Mouse (Mus musculus) midbrain, embryonic 14.5 days (tissue): ENCODE data around the gene Olfr1277. TPM values are rescaled to one million over a fixed set of nuclear protein-coding genes. Genes with fewer than 3 reads are reported as not detected.

Source experiments
- ATAC-seq: fragments of 200-750 bp; cut with Nextera tagmentation; 2 replicates; pipeline ENCODE4 v1.8.0; 2017; ENCODE audit warnings: moderate number of reproducible peaks, moderate library complexity; ENCODE audit not compliant: low FRiP score, low TSS enrichment
- DNase-seq: peaks from one replicate; pipeline ENCODE4 v3.0.0-alpha.2; 2015
- H3K27ac ChIP-seq: fragments of 300-500 bp; sonication (generic); replicated peaks from 2 replicates; pipeline ENCODE4 v1.5.1; 2014; ENCODE audit warnings: mild to moderate bottlenecking, low read depth, low read length, moderate library complexity
- H3K27me3 ChIP-seq: fragments of 300-500 bp; sonication (generic); 2 replicates; pipeline ENCODE4 v1.6.1; 2014; ENCODE audit warnings: low read length, control low read depth, mixed read lengths; ENCODE audit not compliant: control insufficient read depth, insufficient read depth
- H3K36me3 ChIP-seq: fragments of 300-500 bp; sonication (generic); 2 replicates; pipeline ENCODE4 v1.6.1; 2014; ENCODE audit warnings: low read length, control low read depth; ENCODE audit not compliant: control insufficient read depth, insufficient read depth
- H3K4me1 ChIP-seq: fragments of 300-500 bp; sonication (generic); 2 replicates; pipeline ENCODE4 v1.6.1; 2014; ENCODE audit warnings: mild to moderate bottlenecking, antibody characterized with exemption, low read length, control low read depth; ENCODE audit not compliant: control insufficient read depth, insufficient read depth
- H3K4me2 ChIP-seq: fragments of 300-500 bp; sonication (generic); 2 replicates; pipeline ENCODE4 v1.6.1; 2014; ENCODE audit warnings: mild to moderate bottlenecking, low read length, moderate library complexity
- H3K4me3 ChIP-seq: fragments of 300-500 bp; sonication (generic); replicated peaks from 2 replicates; pipeline ENCODE4 v1.5.1; 2014; ENCODE audit warnings: low read depth, low read length
- H3K9ac ChIP-seq: fragments of 300-500 bp; sonication (generic); replicated peaks from 2 replicates; pipeline ENCODE4 v1.6.1; 2014; ENCODE audit warnings: mild to moderate bottlenecking, low read length, moderate library complexity
- H3K9me3 ChIP-seq: fragments of 300-500 bp; sonication (generic); 2 replicates; pipeline ENCODE4 v1.6.1; 2016; ENCODE audit warnings: low read length, control low read depth, mixed read lengths; ENCODE audit not compliant: control insufficient read depth
- whole genome bisulfite sequencing: fragments of 180-500 bp; shearing (Covaris S2); extraction: QIAGEN DNeasy Blood & Tissue Kit; methylation state at CpG from one replicate; pipeline ENCODE4 v1.1.7; 2014; 5-methylcytosine and 5-hydroxymethylcytosine counted together
- polyA plus RNA-seq: library from polyadenylated mRNA; unstranded; fragments of >200 nt; fragmentation: Nextera tagmentation; extraction: Ambion mirVana; gene quantifications from 2 replicates; pipeline ENCODE4 v1.2.1, GENCODE M21; 2014

Gene Olfr1277
- not detected in 2 replicates for polyA plus RNA-seq

- Histone ChIP-seq H3K4me2 (no peak within 1 kb of the TSS), H3K9me3 (no peaks in the 10 kb centered on the region), H3K4me3 (no peak within 1 kb of the TSS), H3K36me3 (no peaks in the 10 kb centered on the region), H3K27me3 (no peaks in the 10 kb centered on the region), H3K4me1 (no peaks in the 10 kb centered on the region), H3K9ac (no peak within 1 kb of the TSS), H3K27ac (no peak within 1 kb of the TSS)
- 86% methylated on average over 2 of the region's 2 CpGs for WGBS
- DNase-seq = no peak
- ATAC-seq = no peak
These were observed at the start of gene Olfr1277 for GRCm38 (mm10) chr2:111274006-111274405. Olfr1277 (minus strand) TSS chr2:111274106.

GRCm38 (mm10) chr2:111313717-111314116, 39.8 kb upstream of the Olfr1277 start, which contains the start of gene Olfr1280:
Olfr1280 (plus strand) TSS chr2:111314017.
- Histone ChIP-seq H3K4me1 (no peaks in the 10 kb centered on the region), H3K4me3 (no peak within 1 kb of the TSS), H3K27ac (no peak within 1 kb of the TSS), H3K4me2 (no peak within 1 kb of the TSS), H3K27me3 (no peaks in the 10 kb centered on the region), H3K36me3 (no peaks in the 10 kb centered on the region), H3K9ac (no peak within 1 kb of the TSS), H3K9me3 (no peaks in the 10 kb centered on the region)
- ATAC-seq (no peak), DNase-seq (no peak)

DNA sequence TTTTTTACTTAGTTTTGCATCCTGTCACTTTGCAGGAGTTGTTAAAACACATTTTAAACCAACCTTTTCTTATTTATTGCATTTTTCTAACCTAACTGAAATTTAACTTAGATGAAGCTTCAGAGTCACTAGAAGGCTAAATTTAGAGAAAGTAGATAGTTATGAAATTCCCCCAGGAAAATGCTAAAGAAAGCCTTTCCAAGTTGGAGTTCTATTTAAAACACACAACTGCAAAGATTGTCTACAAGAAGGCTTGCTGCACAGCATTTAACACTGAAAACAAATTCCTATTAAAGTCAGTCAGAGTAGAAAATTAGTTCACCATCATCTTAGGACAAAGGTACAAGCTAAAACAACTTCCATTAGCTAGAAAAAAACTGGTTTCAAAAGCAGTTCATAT, 26.5 kb upstream of the Olfr1277 start, which contains the start of gene Olfr1279:
Gene Olfr1279, plus strand, starts transcription at position 262 of the 400 bp plus-strand sequence.
- Histone ChIP-seq H3K27ac (no peak within 1 kb of the TSS), H3K9me3 (no peaks in the 10 kb centered on the region), H3K9ac (no peak within 1 kb of the TSS), H3K36me3 (no peaks in the 10 kb centered on the region), H3K27me3 (no peaks in the 10 kb centered on the region), H3K4me3 (no peak within 1 kb of the TSS), H3K4me2 (no peak within 1 kb of the TSS), H3K4me1 (no peaks in the 10 kb centered on the region)
- ATAC-seq = no peak
- no peak for DNase-seq

- no peak overlapping the region for H3K4me2 ChIP-seq
- no peaks in the 10 kb centered on the region for H3K27me3 ChIP-seq
- H3K36me3 ChIP-seq = no peaks in the 10 kb centered on the region
- no peaks in the 10 kb centered on the region for H3K9me3 ChIP-seq
- DNase-seq (no peak), ATAC-seq (no peak; the same call in 1 of the 2 replicates)
- no peak overlapping the region for H3K27ac ChIP-seq
- no peaks in the 10 kb centered on the region for H3K4me1 ChIP-seq
- no peak overlapping the region for H3K4me3 ChIP-seq
- H3K9ac ChIP-seq = no peak overlapping the region
These were observed 24.6 kb upstream of the Olfr1277 start for GRCm38 (mm10) chr2:111298541-111298940.

- Histone ChIP-seq H3K9ac (no peak within 1 kb of the TSS), H3K27me3 (no peaks in the 10 kb centered on the region), H3K36me3 (no peaks in the 10 kb centered on the region), H3K27ac (no peak within 1 kb of the TSS), H3K4me3 (no peak within 1 kb of the TSS), H3K4me1 (no peaks in the 10 kb centered on the region), H3K9me3 (no peaks in the 10 kb centered on the region), H3K4me2 (no peak within 1 kb of the TSS)
- ATAC-seq (no peak), DNase-seq (no peak)
These were observed 15.9 kb upstream of the Olfr1277 start, which contains the start of gene Olfr1278 for GRCm38 (mm10) chr2:111289836-111290235. Olfr1278 (plus strand) TSS chr2:111290136.

DNA sequence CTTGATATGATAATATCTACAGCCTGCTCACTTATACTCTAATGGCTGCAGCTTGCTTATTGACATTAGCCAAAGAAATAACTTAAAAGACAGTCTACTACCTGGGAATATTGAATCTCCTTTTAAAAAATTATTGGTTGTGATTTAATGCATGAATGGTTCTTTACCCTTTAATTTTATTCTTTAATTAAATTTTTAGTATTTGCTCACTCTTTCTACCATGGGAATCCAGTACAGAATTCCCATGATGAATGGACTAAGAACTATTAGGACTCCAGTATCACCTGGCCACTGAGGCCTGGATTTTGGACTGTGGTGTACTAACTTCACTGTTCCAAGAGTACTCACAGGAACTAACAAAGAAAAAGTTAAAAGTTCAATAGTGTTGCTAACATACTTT, 19.7 kb downstream of the Olfr1277 start, which contains the start of gene Olfr1276:
Gene Olfr1276, plus strand, starts transcription at position 301 of the 400 bp plus-strand sequence.
- no peaks in the 10 kb centered on the region for H3K27me3 ChIP-seq
- no peak within 1 kb of the TSS for H3K4me3 ChIP-seq
- no peaks in the 10 kb centered on the region for H3K36me3 ChIP-seq
- no peaks in the 10 kb centered on the region for H3K4me1 ChIP-seq
- ATAC-seq = no peak
- DNase-seq = no peak
- H3K9me3 ChIP-seq = no peaks in the 10 kb centered on the region
- H3K9ac ChIP-seq = no peak within 1 kb of the TSS
- H3K27ac ChIP-seq = no peak within 1 kb of the TSS
- no peak within 1 kb of the TSS for H3K4me2 ChIP-seq

DNA sequence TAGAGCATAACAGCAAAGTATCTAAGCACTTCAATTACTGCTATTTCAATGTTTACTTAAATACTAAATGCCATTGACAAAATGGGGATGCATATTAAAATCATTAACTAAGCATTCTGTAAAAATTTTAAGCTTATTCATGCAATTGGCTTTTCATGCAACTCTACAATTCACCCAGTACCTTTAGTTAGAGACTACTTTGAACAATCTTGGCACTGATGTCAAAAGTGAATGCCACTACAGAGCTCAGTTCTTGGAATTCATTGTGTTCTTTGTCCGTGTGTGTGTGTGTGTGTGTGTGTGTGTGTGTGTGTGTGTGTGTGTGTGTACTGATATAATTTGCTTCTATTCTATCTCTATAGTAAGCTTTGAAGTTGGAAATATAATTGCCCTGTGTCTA, 38.7 kb downstream of the Olfr1277 start, which contains the start of gene Olfr1275:
Gene Olfr1275, minus strand, starts transcription at position 101 of the 400 bp plus-strand sequence.
- H3K9me3 ChIP-seq = no peaks in the 10 kb centered on the region
- WGBS = 81% methylated on average over 1 of the region's 1 CpGs

GRCm38 (mm10) chr2:111229502-111229901, 44.4 kb downstream of the Olfr1277 start, which contains the start of gene 4930430A15Rik:
4930430A15Rik (minus strand) TSS chr2:111229602.
- DNase-seq = no peak
- no peak within 1 kb of the TSS for H3K9ac ChIP-seq
- H3K4me2 ChIP-seq = no peak within 1 kb of the TSS
- H3K9me3 ChIP-seq = no peaks in the 10 kb centered on the region
- H3K4me3 ChIP-seq = no peak within 1 kb of the TSS
- no peak for ATAC-seq
- WGBS = 92% methylated on average over 6 of the region's 6 CpGs
- no peaks in the 10 kb centered on the region for H3K36me3 ChIP-seq
- H3K27me3 ChIP-seq = no peaks in the 10 kb centered on the region
- no peaks in the 10 kb centered on the region for H3K4me1 ChIP-seq
- no peak within 1 kb of the TSS for H3K27ac ChIP-seq

More for the DNA sequence above, 38.7 kb downstream of the Olfr1277 start, which contains the start of gene Olfr1275:
- no peak within 1 kb of the TSS for H3K9ac ChIP-seq
- no peak for ATAC-seq
- H3K4me1 ChIP-seq = no peaks in the 10 kb centered on the region
- no peaks in the 10 kb centered on the region for H3K27me3 ChIP-seq
- no peak within 1 kb of the TSS for H3K27ac ChIP-seq
- no peak within 1 kb of the TSS for H3K4me2 ChIP-seq
- no peak within 1 kb of the TSS for H3K4me3 ChIP-seq
- H3K36me3 ChIP-seq = no peaks in the 10 kb centered on the region
- DNase-seq = no peak
